Mouse (Mus musculus) intestine, embryonic 15.5 days (tissue): ENCODE data around the gene Rinl. TPM values are rescaled to one million over a fixed set of nuclear protein-coding genes. Genes with fewer than 3 reads are reported as not detected.

Experiments used
- ATAC-seq: fragments of 200-750 bp; cut with Nextera tagmentation; 2 replicates; pipeline ENCODE4 v1.8.0; 2017; ENCODE audit warnings: moderate TSS enrichment, moderate library complexity
- H3K27ac ChIP-seq: fragments of 300-500 bp; sonication (generic); 2 replicates; pipeline ENCODE4 v1.5.1; 2015; ENCODE audit warnings: mild to moderate bottlenecking, inconsistent platforms
- H3K27me3 ChIP-seq: fragments of 300-500 bp; sonication (generic); replicated peaks from 2 replicates; pipeline ENCODE4 v1.6.1; 2015; ENCODE audit warnings: inconsistent platforms
- H3K36me3 ChIP-seq: fragments of 300-500 bp; sonication (generic); 2 replicates; pipeline ENCODE4 v1.6.1; 2015; ENCODE audit warnings: inconsistent platforms
- H3K4me1 ChIP-seq: fragments of 300-500 bp; sonication (generic); replicated peaks from 2 replicates; pipeline ENCODE4 v1.6.1; 2015; ENCODE audit warnings: inconsistent platforms
- H3K4me2 ChIP-seq: fragments of 300-500 bp; sonication (generic); replicated peaks from 2 replicates; pipeline ENCODE4 v1.6.1; 2015; ENCODE audit warnings: mild to moderate bottlenecking, inconsistent platforms
- H3K4me3 ChIP-seq: fragments of 300-500 bp; sonication (generic); replicated peaks from 2 replicates; pipeline ENCODE4 v1.5.1; 2015; ENCODE audit warnings: inconsistent platforms
- H3K9ac ChIP-seq: fragments of 300-500 bp; sonication (generic); 2 replicates; pipeline ENCODE4 v1.6.1; 2015; ENCODE audit warnings: inconsistent platforms
- H3K9me3 ChIP-seq: fragments of 300-500 bp; sonication (generic); 2 replicates; pipeline ENCODE4 v1.6.1; 2016; ENCODE audit warnings: inconsistent platforms
- WGBS: fragments of 180-500 bp; shearing (Covaris S2); methylation state at CpG from one replicate; pipeline ENCODE4 v1.1.7; 2015; 5-methylcytosine and 5-hydroxymethylcytosine counted together
- polyA plus RNA-seq: library from polyadenylated mRNA; unstranded; fragments of >200 nt; fragmentation: Nextera tagmentation; extraction: Ambion mirVana; gene quantifications from 2 replicates; pipeline ENCODE4 v1.2.1, GENCODE M21; 2015

Gene Rinl
- polyA plus RNA-seq, 1 experiment from 2014 or later = 4.5 TPM

GRCm38 (mm10) chr7:28766910-28767309 is 21.9 kb upstream of the Rinl start:
- no peaks in the 10 kb centered on the region for H3K9me3 ChIP-seq
- WGBS = 4% methylated on average over 14 of the region's 14 CpGs
- ATAC-seq = peak; percentile 7; the same call in 1 of the 2 replicates
- peak overlapping the region; percentile 62 for H3K4me2 ChIP-seq
- peaks cover 17% of the 10 kb centered on the region for H3K4me1 ChIP-seq
- peak overlapping the region; percentile 64 for H3K9ac ChIP-seq
- H3K27me3 ChIP-seq = no peaks in the 10 kb centered on the region
- 0 out of 2 replicates have a peak, but pooled peaks cover 2% of the 10 kb centered on the region for H3K36me3 ChIP-seq
- H3K27ac ChIP-seq = no peak overlapping the region
- H3K4me3 ChIP-seq = peak overlapping the region; percentile 66

- Histone ChIP-seq H3K9me3 (no peaks in the 10 kb centered on the region), H3K27me3 (no peaks in the 10 kb centered on the region), H3K27ac (no peak within 1 kb of the TSS), H3K4me2 (peak within 1 kb of the TSS; percentile 75), H3K36me3 (no peaks in the 10 kb centered on the region), H3K9ac (peak within 1 kb of the TSS; percentile 73), H3K4me3 (peak within 1 kb of the TSS; percentile 78), H3K4me1 (peaks cover 17% of the 10 kb centered on the region)
- WGBS = 60% methylated on average over 7 of the region's 7 CpGs
- no peak for ATAC-seq
Measured at GRCm38 (mm10) chr7:28767462-28767965, 21.3 kb upstream of the Rinl start, which contains the start of gene Nfkbib. Gene Nfkbib, minus strand, starts transcription at chr7:28767512.

- Histone ChIP-seq H3K9ac (no peak overlapping the region), H3K36me3 (no peaks in the 10 kb centered on the region), H3K9me3 (no peaks in the 10 kb centered on the region), H3K4me2 (no peak overlapping the region), H3K27me3 (no peaks in the 10 kb centered on the region), H3K4me3 (no peak overlapping the region), H3K4me1 (peaks cover 17% of the 10 kb centered on the region), H3K27ac (no peak overlapping the region)
- WGBS = 93% methylated on average over 9 of the region's 9 CpGs
- no peak for ATAC-seq
Measured at GRCm38 (mm10) chr7:28769414-28769958, 19.3 kb upstream of the Rinl start.

- H3K9ac ChIP-seq = no peak overlapping the region
- H3K4me2 ChIP-seq = no peak overlapping the region
- no peak overlapping the region for H3K4me3 ChIP-seq
- no peaks in the 10 kb centered on the region for H3K27me3 ChIP-seq
- no peaks in the 10 kb centered on the region for H3K9me3 ChIP-seq
- no peak overlapping the region for H3K27ac ChIP-seq
- peaks cover 15% of the 10 kb centered on the region for H3K4me1 ChIP-seq
- no peaks in the 10 kb centered on the region for H3K36me3 ChIP-seq
- WGBS = 83% methylated on average over 3 of the region's 3 CpGs
- ATAC-seq = no peak
Measured at GRCm38 (mm10) chr7:28770309-28770708, 18.5 kb upstream of the Rinl start.

GRCm38 (mm10) chr7:28771867-28772266 is 16.9 kb upstream of the Rinl start:
- Histone ChIP-seq H3K4me1 (peaks cover 10% of the 10 kb centered on the region), H3K36me3 (no peaks in the 10 kb centered on the region), H3K4me3 (no peak overlapping the region), H3K9ac (no peak overlapping the region), H3K9me3 (no peaks in the 10 kb centered on the region), H3K27me3 (no peaks in the 10 kb centered on the region), H3K4me2 (no peak overlapping the region), H3K27ac (no peak overlapping the region)
- no peak for ATAC-seq
- 90% methylated on average over 11 of the region's 11 CpGs for WGBS

GRCm38 (mm10) chr7:28773163-28773562 is 15.6 kb upstream of the Rinl start:
- H3K27ac ChIP-seq = no peak overlapping the region
- no peaks in the 10 kb centered on the region for H3K36me3 ChIP-seq
- H3K4me1 ChIP-seq = no peaks in the 10 kb centered on the region
- WGBS = 75% methylated on average over 3 of the region's 3 CpGs
- no peaks in the 10 kb centered on the region for H3K27me3 ChIP-seq
- ATAC-seq = no peak
- H3K4me2 ChIP-seq = no peak overlapping the region
- no peak overlapping the region for H3K9ac ChIP-seq
- H3K9me3 ChIP-seq = no peaks in the 10 kb centered on the region
- H3K4me3 ChIP-seq = no peak overlapping the region

GRCm38 (mm10) chr7:28774164-28774563 is 14.6 kb upstream of the Rinl start:
- no peaks in the 10 kb centered on the region for H3K36me3 ChIP-seq
- no peaks in the 10 kb centered on the region for H3K27me3 ChIP-seq
- H3K4me3 ChIP-seq = no peak overlapping the region
- H3K9me3 ChIP-seq = no peaks in the 10 kb centered on the region
- no peak overlapping the region for H3K4me2 ChIP-seq
- no peak overlapping the region for H3K9ac ChIP-seq
- 88% methylated on average over 12 of the region's 12 CpGs for WGBS
- H3K4me1 ChIP-seq = no peaks in the 10 kb centered on the region
- ATAC-seq = no peak
- no peak overlapping the region for H3K27ac ChIP-seq

- H3K9me3 ChIP-seq = no peaks in the 10 kb centered on the region
Measured at GRCm38 (mm10) chr7:28775129-28775528, 13.6 kb upstream of the Rinl start.

GRCm38 (mm10) chr7:28778825-28779224 is 9.9 kb upstream of the Rinl start:
- WGBS = 83% methylated on average over 9 of the region's 9 CpGs
- Histone ChIP-seq H3K9me3 (no peaks in the 10 kb centered on the region), H3K4me1 (peaks cover 6% of the 10 kb centered on the region), H3K9ac (no peak overlapping the region), H3K4me3 (no peak overlapping the region), H3K36me3 (no peaks in the 10 kb centered on the region), H3K4me2 (no peak overlapping the region), H3K27me3 (no peaks in the 10 kb centered on the region), H3K27ac (no peak overlapping the region)
- no peak for ATAC-seq

More at GRCm38 (mm10) chr7:28775129-28775528, 13.6 kb upstream of the Rinl start:
- no peaks in the 10 kb centered on the region for H3K27me3 ChIP-seq
- no peak overlapping the region for H3K27ac ChIP-seq
- peaks cover under 1% of the 10 kb centered on the region for H3K4me1 ChIP-seq
- 90% methylated on average over 7 of the region's 7 CpGs for WGBS
- no peak overlapping the region for H3K9ac ChIP-seq
- H3K4me3 ChIP-seq = no peak overlapping the region
- ATAC-seq = no peak
- no peaks in the 10 kb centered on the region for H3K36me3 ChIP-seq
- H3K4me2 ChIP-seq = no peak overlapping the region

- H3K9me3 ChIP-seq = no peaks in the 10 kb centered on the region
- H3K9ac ChIP-seq = no peak overlapping the region
- no peaks in the 10 kb centered on the region for H3K36me3 ChIP-seq
- H3K27ac ChIP-seq = peak overlapping the region; percentile 42
- no peak overlapping the region for H3K4me2 ChIP-seq
- H3K4me3 ChIP-seq = no peak overlapping the region
- H3K4me1 ChIP-seq = peaks cover 6% of the 10 kb centered on the region
- ATAC-seq = peak; percentile 86
- 45% methylated on average over 6 of the region's 6 CpGs for WGBS
- H3K27me3 ChIP-seq = no peaks in the 10 kb centered on the region
Measured at GRCm38 (mm10) chr7:28780067-28780658, 8.6 kb upstream of the Rinl start.

- Histone ChIP-seq H3K9me3 (no peaks in the 10 kb centered on the region), H3K4me2 (no peak overlapping the region), H3K4me1 (peaks cover 6% of the 10 kb centered on the region), H3K27me3 (no peaks in the 10 kb centered on the region), H3K4me3 (no peak overlapping the region), H3K27ac (peak overlapping the region; percentile 42; the same call in 1 of the 2 replicates), H3K9ac (no peak overlapping the region), H3K36me3 (no peaks in the 10 kb centered on the region)
- no peak for ATAC-seq
- WGBS = 73% methylated on average over 7 of the region's 7 CpGs
Measured at GRCm38 (mm10) chr7:28780857-28781256, 7.9 kb upstream of the Rinl start.

GRCm38 (mm10) chr7:28781261-28781663 is 7.5 kb upstream of the Rinl start:
- Histone ChIP-seq H3K9me3 (no peaks in the 10 kb centered on the region), H3K9ac (no peak overlapping the region)
- 90% methylated on average over 8 of the region's 8 CpGs for WGBS

GRCm38 (mm10) chr7:28785161-28785560 is 3.6 kb upstream of the Rinl start:
- Histone ChIP-seq H3K9me3 (no peaks in the 10 kb centered on the region), H3K27ac (no peak overlapping the region), H3K4me3 (no peak overlapping the region), H3K4me2 (no peak overlapping the region), H3K4me1 (peaks cover 12% of the 10 kb centered on the region), H3K36me3 (no peaks in the 10 kb centered on the region), H3K9ac (no peak overlapping the region), H3K27me3 (no peaks in the 10 kb centered on the region)
- WGBS = 81% methylated on average over 5 of the region's 5 CpGs
- ATAC-seq = no peak

More at GRCm38 (mm10) chr7:28781261-28781663, 7.5 kb upstream of the Rinl start:
- Histone ChIP-seq H3K4me3 (no peak overlapping the region), H3K27ac (no peak overlapping the region), H3K4me1 (peaks cover 6% of the 10 kb centered on the region), H3K27me3 (no peaks in the 10 kb centered on the region), H3K4me2 (no peak overlapping the region), H3K36me3 (no peaks in the 10 kb centered on the region)
- no peak for ATAC-seq
